Mouse (Mus musculus) kidney, adult 2 months (tissue): ENCODE results near the gene Ptpro. TPM values are rescaled to one million over a fixed set of nuclear protein-coding genes. Genes with fewer than 3 reads are reported as not detected.

ENCODE experiments used
- DNase-seq: peaks from one replicate; pipeline ENCODE4 v3.0.0; 2021
- H3K27ac ChIP-seq: fragments of 200-500 bp; 2 replicates; pipeline ENCODE4 v1.5.1; 2012; ENCODE audit warnings: low read depth, low read length, control low read depth, inconsistent platforms; ENCODE audit not compliant: insufficient read depth
- H3K27me3 ChIP-seq: fragments of 200-500 bp; replicated peaks from 2 replicates; pipeline ENCODE4 v1.6.1; 2012; ENCODE audit warnings: mild to moderate bottlenecking, moderate library complexity, low read length, inconsistent platforms; ENCODE audit not compliant: control insufficient read depth, insufficient read depth
- H3K36me3 ChIP-seq: fragments of 200-500 bp; 2 replicates; pipeline ENCODE4 v1.6.1; 2012; ENCODE audit warnings: mild to moderate bottlenecking, moderate library complexity, low read length, inconsistent platforms; ENCODE audit not compliant: control insufficient read depth, insufficient read depth
- H3K4me1 ChIP-seq: fragments of 200-500 bp; 2 replicates; pipeline ENCODE4 v1.6.1; 2011; ENCODE audit warnings: low read length; ENCODE audit not compliant: control insufficient read depth, insufficient read depth
- H3K4me3 ChIP-seq: fragments of 200-500 bp; 2 replicates; pipeline ENCODE4 v1.5.1; 2011; ENCODE audit warnings: mild to moderate bottlenecking, low read depth, low read length, control low read depth; ENCODE audit not compliant: insufficient read depth
- CTCF ChIP-seq: fragments of 200-500 bp; conservative IDR thresholded peaks from 2 replicates; pipeline ENCODE4 v1.5.1; 2011; ENCODE audit warnings: low read depth, mild to moderate bottlenecking, control low read depth, low read length, moderate library complexity, mixed read lengths; ENCODE audit not compliant: insufficient read depth, insufficient read length
- POLR2A ChIP-seq: fragments of 200-500 bp; IDR thresholded peaks from one replicate; pipeline ENCODE4 v1.6.1; 2011; ENCODE audit warnings: low read depth, low read length, control low read depth
- WGBS: fragments of 180-500 bp; shearing (Covaris S2); methylation state at CpG from one replicate; pipeline ENCODE4 v1.1.7; 2018; 5-methylcytosine and 5-hydroxymethylcytosine counted together
- polyA plus RNA-seq: library from polyadenylated mRNA; depleted of rRNA; stranded (reverse); fragments of >200 nt; gene quantifications from 2 replicates; pipeline ENCODE4 v1.2.3, GENCODE M21; 2012

Ptpro gene
- polyA plus RNA-seq, 1 experiment: 13.0 TPM

GRCm38 (mm10) chr6:137487443-137487842, 235.3 kb downstream of the Ptpro start:
- no peak overlapping the region for H3K4me3 ChIP-seq
- H3K27me3 ChIP-seq: no peaks in the 10 kb centered on the region
- 43% methylated on average over 6 of the region's 6 CpGs for WGBS
- H3K36me3 ChIP-seq: peaks cover 1% of the 10 kb centered on the region; the same call in 1 of the 2 replicates
- peak; percentile 81 for DNase-seq
- TF ChIP-seq POLR2A (no peak), CTCF (no peak)
- H3K27ac ChIP-seq: no peak overlapping the region
- H3K4me1 ChIP-seq: peaks cover 4% of the 10 kb centered on the region; the same call in 1 of the 2 replicates

DNA sequence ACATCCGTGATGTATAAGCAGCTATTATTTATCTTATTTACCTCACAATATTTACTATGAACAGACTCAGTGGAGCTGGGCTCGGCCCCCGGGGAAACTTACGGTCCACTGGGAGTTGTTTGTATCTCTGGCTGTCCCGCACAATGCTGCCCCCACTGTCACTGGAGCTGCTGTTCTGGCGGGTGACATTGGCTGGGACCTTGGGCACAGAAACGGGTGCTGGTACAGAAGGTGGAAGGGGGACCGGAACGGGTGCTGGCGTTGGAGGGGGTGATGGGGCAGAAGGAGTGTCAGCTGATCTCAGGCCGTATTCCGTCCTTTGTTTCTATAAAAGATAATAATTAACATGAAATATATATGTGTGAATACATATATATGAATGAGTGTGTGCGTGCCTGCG, 238.0 kb downstream of the Ptpro start:
- H3K27ac ChIP-seq: no peak overlapping the region
- H3K4me3 ChIP-seq: no peak overlapping the region
- no peaks in the 10 kb centered on the region for H3K27me3 ChIP-seq
- peaks cover 16% of the 10 kb centered on the region for H3K4me1 ChIP-seq
- WGBS: 83% methylated on average over 14 of the region's 14 CpGs
- DNase-seq: no peak
- peaks cover 1% of the 10 kb centered on the region; the same call in 1 of the 2 replicates for H3K36me3 ChIP-seq
- TF ChIP-seq POLR2A: no peak
- no peak for TF ChIP-seq CTCF

DNA sequence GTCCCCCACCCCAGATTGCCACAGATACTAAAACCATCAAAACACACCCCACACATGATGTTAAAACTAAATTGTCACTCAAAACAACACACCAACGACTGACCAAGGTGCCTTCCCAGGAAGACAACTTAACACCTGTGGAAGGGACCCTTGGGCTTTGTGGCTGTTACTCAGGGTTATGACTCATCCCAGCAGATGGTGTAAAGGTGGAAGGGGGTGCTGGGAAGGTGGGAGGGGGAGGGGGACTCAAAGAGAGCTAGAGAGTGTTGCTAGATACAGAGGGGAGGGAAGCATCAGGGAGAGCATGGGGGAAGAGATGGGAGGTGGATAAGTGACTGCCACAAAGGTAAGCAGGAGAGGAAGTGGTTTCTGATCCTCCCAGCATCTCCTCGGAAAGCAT, 239.5 kb downstream of the Ptpro start:
- WGBS: 46% methylated on average over 2 of the region's 2 CpGs
- Histone ChIP-seq H3K27me3 (no peaks in the 10 kb centered on the region), H3K36me3 (peaks cover 1% of the 10 kb centered on the region; the same call in 1 of the 2 replicates), H3K4me3 (no peak overlapping the region), H3K4me1 (peaks cover 15% of the 10 kb centered on the region), H3K27ac (no peak overlapping the region)
- TF ChIP-seq CTCF (no peak), POLR2A (no peak)
- DNase-seq: no peak

GRCm38 (mm10) chr6:137492582-137492981, 240.5 kb downstream of the Ptpro start:
- WGBS: 77% methylated on average over 4 of the region's 4 CpGs
- H3K36me3 ChIP-seq: peaks cover 1% of the 10 kb centered on the region; the same call in 1 of the 2 replicates

GRCm38 (mm10) chr6:137493211-137494135, 241.4 kb downstream of the Ptpro start:
- H3K27ac ChIP-seq: no peak overlapping the region
- H3K27me3 ChIP-seq: no peaks in the 10 kb centered on the region
- TF ChIP-seq POLR2A: no peak
- TF ChIP-seq CTCF: no peak
- 83% methylated on average over 17 of the region's 17 CpGs for WGBS
- H3K4me3 ChIP-seq: no peak overlapping the region
- DNase-seq: no peak
- H3K4me1 ChIP-seq: peaks cover 12% of the 10 kb centered on the region
- H3K36me3 ChIP-seq: peaks cover 1% of the 10 kb centered on the region; the same call in 1 of the 2 replicates

More at GRCm38 (mm10) chr6:137492582-137492981, 240.5 kb downstream of the Ptpro start:
- no peak for DNase-seq
- Histone ChIP-seq H3K4me1 (peaks cover 12% of the 10 kb centered on the region), H3K27me3 (no peaks in the 10 kb centered on the region), H3K27ac (no peak overlapping the region), H3K4me3 (no peak overlapping the region)
- TF ChIP-seq CTCF: no peak
- TF ChIP-seq POLR2A: no peak

GRCm38 (mm10) chr6:137494136-137494475, 242.0 kb downstream of the Ptpro start:
- peaks cover 12% of the 10 kb centered on the region for H3K4me1 ChIP-seq
- H3K4me3 ChIP-seq: no peak overlapping the region
- DNase-seq: peak; percentile 71
- H3K27me3 ChIP-seq: no peaks in the 10 kb centered on the region
- TF ChIP-seq POLR2A (no peak), CTCF (no peak)
- H3K27ac ChIP-seq: no peak overlapping the region
- peaks cover 1% of the 10 kb centered on the region; the same call in 1 of the 2 replicates for H3K36me3 ChIP-seq

GRCm38 (mm10) chr6:137494801-137495200, 242.7 kb downstream of the Ptpro start:
- H3K36me3 ChIP-seq: no peaks in the 10 kb centered on the region
- no peak overlapping the region for H3K4me3 ChIP-seq
- WGBS: 52% methylated on average over 1 of the region's 1 CpGs
- no peak for DNase-seq
- no peak overlapping the region for H3K27ac ChIP-seq
- TF ChIP-seq POLR2A: no peak
- no peak for TF ChIP-seq CTCF
- H3K27me3 ChIP-seq: no peaks in the 10 kb centered on the region
- H3K4me1 ChIP-seq: peaks cover 12% of the 10 kb centered on the region
